Mouse (Mus musculus): Measurements from ENCODE around the gene Gm2115. TPM values are rescaled to one million over a fixed set of nuclear protein-coding genes. Genes with fewer than 3 reads are reported as not detected.

Gm2115 gene
- polyA plus RNA-seq, 1 experiment from 2014 or later = 0.04 TPM

- WGBS = 91% methylated on average over 4 of the region's 4 CpGs
These were observed 83.7 kb downstream of the Gm2115 start for GRCm38 (mm10) chr7:84612445-84612844.

DNA sequence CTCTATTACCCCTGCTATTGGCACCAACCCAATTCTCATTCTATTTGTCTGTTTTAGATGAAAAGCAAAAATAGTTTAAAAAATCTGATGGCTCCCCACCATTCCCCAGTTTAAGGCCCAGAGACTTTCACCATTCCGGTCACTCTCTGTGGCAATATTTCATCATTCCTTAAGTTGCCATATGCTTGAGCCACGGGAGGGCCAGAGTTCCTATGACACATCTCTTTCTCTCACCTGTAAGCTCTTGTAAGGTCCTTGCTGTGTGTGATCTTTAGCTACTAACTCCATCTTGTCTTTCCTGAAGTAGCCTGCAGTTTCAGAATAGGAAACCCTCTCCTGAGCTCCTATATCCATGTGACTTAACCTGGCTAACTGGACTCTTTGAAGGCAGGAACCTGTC is 90.2 kb downstream of the Gm2115 start:
- H3K4me3 ChIP-seq = no peak overlapping the region

More at GRCm38 (mm10) chr7:84612445-84612844, 83.7 kb downstream of the Gm2115 start:
- Histone ChIP-seq H3K27ac (no peak overlapping the region), H3K4me1 (no peaks in the 10 kb centered on the region), H3K9me3 (no peaks in the 10 kb centered on the region), H3K4me3 (no peak overlapping the region), H3K27me3 (ENCODE audit: poor library complexity, severe bottlenecking) (no peaks in the 10 kb centered on the region), H3K36me3 (replicated peaks) (peaks cover 18% of the 10 kb centered on the region)
- no peak for DNase-seq (ENCODE audit: extremely low spot score, low spot score)

DNA sequence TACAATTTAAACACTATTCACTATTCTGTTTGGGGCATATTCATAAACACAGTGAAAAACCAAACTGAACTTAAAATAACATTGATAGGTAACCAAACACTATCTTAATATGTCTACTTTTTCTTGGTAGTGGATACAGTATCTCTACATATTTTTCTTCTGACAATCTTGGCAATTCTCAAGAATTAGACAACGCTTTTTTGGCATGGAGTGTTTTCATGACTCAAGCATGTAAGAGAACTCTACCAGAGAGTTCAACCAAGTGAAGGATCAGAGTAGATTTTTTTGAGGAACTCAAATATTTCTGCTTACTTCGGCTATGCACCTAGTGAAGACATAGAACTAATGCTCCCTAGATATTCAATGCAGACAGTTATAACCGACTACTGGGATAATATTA is 92.2 kb downstream of the Gm2115 start:
- H3K4me3 ChIP-seq = no peak overlapping the region
- no peaks in the 10 kb centered on the region for H3K4me1 ChIP-seq
- peaks cover 5% of the 10 kb centered on the region; the same call in 1 of the 2 replicates for H3K9me3 ChIP-seq
- WGBS = 93% methylated on average over 3 of the region's 3 CpGs
- peaks cover 66% of the 10 kb centered on the region for H3K36me3 ChIP-seq (replicated peaks)
- H3K27me3 ChIP-seq (ENCODE audit: poor library complexity, severe bottlenecking) = no peaks in the 10 kb centered on the region
- no peak overlapping the region for H3K27ac ChIP-seq
- DNase-seq (ENCODE audit: extremely low spot score, low spot score) = no peak

More for the DNA sequence above, 90.2 kb downstream of the Gm2115 start:
- no peaks in the 10 kb centered on the region for H3K4me1 ChIP-seq
- WGBS = 91% methylated on average over 2 of the region's 2 CpGs
- no peak for DNase-seq (ENCODE audit: extremely low spot score, low spot score)
- no peak overlapping the region for H3K27ac ChIP-seq
- peaks cover 53% of the 10 kb centered on the region for H3K36me3 ChIP-seq (replicated peaks)
- H3K27me3 ChIP-seq (ENCODE audit: poor library complexity, severe bottlenecking) = no peaks in the 10 kb centered on the region
- H3K9me3 ChIP-seq = no peaks in the 10 kb centered on the region

GRCm38 (mm10) chr7:84623718-84624117 is 95.0 kb downstream of the Gm2115 start:
- H3K27me3 ChIP-seq (ENCODE audit: poor library complexity, severe bottlenecking) = no peaks in the 10 kb centered on the region
- H3K4me3 ChIP-seq = no peak overlapping the region
- no peak overlapping the region for H3K27ac ChIP-seq
- no peaks in the 10 kb centered on the region for H3K4me1 ChIP-seq
- peaks cover 5% of the 10 kb centered on the region; the same call in 1 of the 2 replicates for H3K9me3 ChIP-seq
- DNase-seq (ENCODE audit: extremely low spot score, low spot score) = no peak
- 96% methylated on average over 4 of the region's 4 CpGs for WGBS
- H3K36me3 ChIP-seq (replicated peaks) = peaks cover 52% of the 10 kb centered on the region

- peaks cover 51% of the 10 kb centered on the region for H3K36me3 ChIP-seq (replicated peaks)
- DNase-seq (ENCODE audit: extremely low spot score, low spot score) = no peak
- no peaks in the 10 kb centered on the region for H3K27me3 ChIP-seq (ENCODE audit: poor library complexity, severe bottlenecking)
- H3K4me1 ChIP-seq = 0 out of 2 replicates have a peak, but pooled peaks cover 3% of the 10 kb centered on the region
- 87% methylated on average over 3 of the region's 3 CpGs for WGBS
- H3K9me3 ChIP-seq = no peaks in the 10 kb centered on the region
- no peak overlapping the region for H3K27ac ChIP-seq
- no peak overlapping the region for H3K4me3 ChIP-seq
These were observed 103.1 kb downstream of the Gm2115 start for GRCm38 (mm10) chr7:84631878-84632277.

Other genes with a start within 250 kb of the Gm2115 start
- gene Arnt2, start 118.8 kb upstream of the Gm2115 start, polyA plus RNA-seq (2016; fragmentation: Nextera tagmentation; extraction: Ambion mirVana) = 23.3 and 27.9 TPM in 2 replicates
- 1.9 and 2.2 TPM in 2 replicates for gene Fah, start 77.8 kb downstream of the Gm2115 start, polyA plus RNA-seq (2016; fragmentation: Nextera tagmentation; extraction: Ambion mirVana)
- 149 and 156 TPM in 2 replicates for gene Zfand6, start 161.0 kb downstream of the Gm2115 start, polyA plus RNA-seq (2016; fragmentation: Nextera tagmentation; extraction: Ambion mirVana)